20 mouse cellular contexts compared by ENCODE assay signal in the genomic region with DNA sequence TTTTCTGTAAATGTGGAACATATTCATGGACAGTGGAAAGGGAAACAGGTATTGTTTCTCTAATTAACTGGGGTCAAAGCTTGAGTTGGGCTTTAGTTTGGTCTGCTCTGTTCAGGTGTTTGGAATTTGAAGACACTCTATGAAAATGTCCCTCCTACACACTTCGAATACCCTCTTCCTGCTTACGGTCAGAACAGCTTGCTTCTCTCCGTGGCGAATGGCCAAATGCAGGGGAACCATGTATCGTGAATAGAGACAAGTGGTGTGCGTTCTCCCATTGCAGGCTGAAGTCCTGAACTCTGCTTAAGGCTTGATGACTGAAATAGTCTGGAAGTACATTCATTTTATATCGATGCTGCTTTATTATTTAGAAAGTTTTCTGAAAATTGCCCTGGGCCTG.
DNase-seq lines count a peak whose midpoint lies in the region; ATAC-seq and TF ChIP-seq lines count a peak whose summit lies in the region.
"Had no signal": no experiment of that assay in that cellular context is flagged by ENCODE, and none has a peak within 500 bp of the region (broad histone marks: within the 10 kb centered on the region; RNA-seq: fewer than 3 reads in every experiment).

No protein-coding gene starts in this region.

- DNase-seq in cerebellum, adult 18-20 months, result peak; percentile 64 to 66
- no peak for DNase-seq in cerebellum, postnatal 4 days (ENCODE audit: low spot score in 2 of 2)
- DNase-seq in layer of hippocampus, adult 2 months (ENCODE audit: low spot score in 2 of 2), result no peak
- DNase-seq in layer of hippocampus, adult 18-20 months (ENCODE audit: low spot score in 2 of 2), result no peak
- DNase-seq in cerebellum, adult 9-10 months, result peak; percentile 54
- no peak for DNase-seq in frontal cortex, postnatal 14 days (ENCODE audit: low spot score in 2 of 2)
- DNase-seq: adrenal gland, postnatal 25 days; kidney, postnatal 4 days; liver, postnatal 0 days; thymus, postnatal 4 days had no signal

- H3K27ac ChIP-seq in layer of hippocampus, adult 2 months, result peak overlapping the region; percentile 57
- H3K27ac ChIP-seq: embryonic facial prominence, embryonic 10.5 days; hindbrain, postnatal 0 days; kidney, embryonic 15.5 days; left cerebral cortex, adult 2 months; macrophage; stomach, embryonic 15.5 days had no signal

- H3K4me3 ChIP-seq in layer of hippocampus, adult 2 months, result no peak overlapping the region
- H3K4me3 ChIP-seq: embryonic facial prominence, embryonic 10.5 days; kidney, embryonic 15.5 days; left cerebral cortex, adult 2 months; stomach, embryonic 15.5 days had no signal

- TF ChIP-seq CTCF in layer of hippocampus, adult 2 months (conservative IDR thresholded peaks at IDR 0.05), result no peak

- ATAC-seq in inflammation-experienced regulatory T-cells, adult 6 months, result peak; percentile 30
- ATAC-seq: forebrain, embryonic 16.5 days; hindbrain, postnatal 0 days; intestine, postnatal 0 days; liver, postnatal 0 days; lung, postnatal 0 days had no signal

Comparison
In these comparisons a context has a peak if more than half of its experiments do, and no peak if none do; other contexts are left out.
1. DNase-seq: peak in cerebellum, adult 18-20 months (2 of 2) and cerebellum, adult 9-10 months (single experiment); none in cerebellum, postnatal 4 days (0 of 2), layer of hippocampus, adult 2 months (0 of 2), layer of hippocampus, adult 18-20 months (0 of 2) and frontal cortex, postnatal 14 days (0 of 2).